Mouse (Mus musculus) heart, adult 8-10 months (tissue): ENCODE results near the gene Sdhaf1. TPM values are rescaled to one million over a fixed set of nuclear protein-coding genes. Genes with fewer than 3 reads are reported as not detected.

Source experiments
- DNase-seq: peaks from one replicate; pipeline ENCODE4 v3.0.0; 2022; ENCODE audit warnings: low spot score
- total RNA-seq, 4 experiments: library from RNA; stranded (reverse); gene quantifications; 2 replicates each; pipeline ENCODE4 v1.2.4; 2022

Gene Sdhaf1
- total RNA-seq, 4 experiments from 2014 or later: 14.0 to 16.2 (median 15.1) TPM

- DNase-seq: no peak
Observed at GRCm38 (mm10) chr7:30293795-30294194, 29.9 kb downstream of the Sdhaf1 start.

- peak; percentile 60 for DNase-seq
Observed at GRCm38 (mm10) chr7:30291215-30292131, 32.2 kb downstream of the Sdhaf1 start, which contains the start of gene Clip3. Gene Clip3, plus strand, starts transcription at chr7:30291728.

GRCm38 (mm10) chr7:30289714-30290399 lies 33.8 kb downstream of the Sdhaf1 start:
- DNase-seq: no peak

GRCm38 (mm10) chr7:30289071-30289713 lies 34.5 kb downstream of the Sdhaf1 start:
- DNase-seq: no peak

- DNase-seq: no peak
Observed at GRCm38 (mm10) chr7:30288046-30288445, 35.6 kb downstream of the Sdhaf1 start.

- DNase-seq: no peak
Observed at GRCm38 (mm10) chr7:30286701-30287410, 36.8 kb downstream of the Sdhaf1 start.

- DNase-seq: peak; percentile 36
Observed at GRCm38 (mm10) chr7:30282740-30283139, 41.0 kb downstream of the Sdhaf1 start.

GRCm38 (mm10) chr7:30281522-30281921 lies 42.2 kb downstream of the Sdhaf1 start:
- DNase-seq: no peak

GRCm38 (mm10) chr7:30280670-30281138 lies 43.0 kb downstream of the Sdhaf1 start:
- DNase-seq: peak; percentile 91

- DNase-seq: peak; percentile 91
Observed at GRCm38 (mm10) chr7:30279951-30280669, 43.6 kb downstream of the Sdhaf1 start, which contains the start of the genes Thap8 and Wdr62. Gene Thap8, plus strand, starts transcription at chr7:30280094. Gene Wdr62, minus strand, starts transcription at chr7:30280419.

GRCm38 (mm10) chr7:30279536-30279935 lies 44.2 kb downstream of the Sdhaf1 start:
- DNase-seq: no peak

- DNase-seq: no peak
Observed at GRCm38 (mm10) chr7:30278911-30279310, 44.8 kb downstream of the Sdhaf1 start.

GRCm38 (mm10) chr7:30274383-30274782 lies 49.3 kb downstream of the Sdhaf1 start:
- no peak for DNase-seq

Other genes with a start within 250 kb of the Sdhaf1 start
- gene Gm26920, start 233.5 kb downstream of the Sdhaf1 start, total RNA-seq: under 1 TPM in 1 of 4 experiments, not detected in 3; 0.28 TPM
- 1 to 10 TPM in 3 of 4 experiments, under 1 TPM in 1; 0.82 to 1.8 (median 1.6) TPM for gene Zfp566, start 233.4 kb downstream of the Sdhaf1 start, total RNA-seq
- gene Zfp260, start 229.1 kb downstream of the Sdhaf1 start, total RNA-seq: 10 to 100 TPM; 25.3 to 34.5 (median 31.3) TPM
- gene Zfp382, start 202.0 kb downstream of the Sdhaf1 start, total RNA-seq: 1 to 10 TPM; 1.5 to 4.3 (median 2.1) TPM
- gene Zfp146, start 154.1 kb downstream of the Sdhaf1 start, total RNA-seq: 10 to 100 TPM; 23.2 to 33.8 (median 28.1) TPM
- gene Cox7a1, start 139.8 kb downstream of the Sdhaf1 start, total RNA-seq: 1,000 to 10,000 TPM; 3,196 to 3,318 (median 3,289) TPM
- gene Capns1, start 125.1 kb downstream of the Sdhaf1 start, total RNA-seq: 100 to 1,000 TPM; 287 to 304 (median 297) TPM
- gene Polr2i, start 91.9 kb downstream of the Sdhaf1 start, total RNA-seq: 10 to 100 TPM; 54.0 to 70.5 (median 64.9) TPM
- 10 to 100 TPM; 51.2 to 62.4 (median 57.6) TPM for gene Tbcb, start 91.6 kb downstream of the Sdhaf1 start, total RNA-seq
- gene Ovol3, start 88.2 kb downstream of the Sdhaf1 start, total RNA-seq: not detected
- under 1 TPM in 1 of 4 experiments, not detected in 3; 0.44 TPM for gene Thap8, start 43.8 kb downstream of the Sdhaf1 start, total RNA-seq
- gene Wdr62, start 43.5 kb downstream of the Sdhaf1 start, total RNA-seq: 1 to 10 TPM in 1 of 4 experiments, under 1 TPM in 3; 0.41 to 1.5 (median 0.84) TPM
- 1 to 10 TPM; 4.7 to 8.7 (median 7.4) TPM for gene Clip3, start 32.2 kb downstream of the Sdhaf1 start, total RNA-seq
- gene Alkbh6, start 15.2 kb downstream of the Sdhaf1 start, total RNA-seq: 10 to 100 TPM; 28.6 to 34.0 (median 32.5) TPM
- 1 to 10 TPM in 1 of 4 experiments, under 1 TPM in 3; 0.46 to 1.9 (median 0.76) TPM for gene Syne4, start 9.1 kb downstream of the Sdhaf1 start, total RNA-seq
- gene E130208F15Rik, start 2.2 kb downstream of the Sdhaf1 start, total RNA-seq: 1 to 10 TPM in 1 of 4 experiments, under 1 TPM in 3; 0.62 to 1.2 (median 0.79) TPM
- 1 to 10 TPM; 1.3 to 2.4 (median 1.6) TPM for gene Lrfn3, start 38.9 kb upstream of the Sdhaf1 start, total RNA-seq
- 10 to 100 TPM; 13.5 to 26.2 (median 16.5) TPM for gene Tyrobp, start 89.9 kb upstream of the Sdhaf1 start, total RNA-seq
- gene Hcst, start 96.0 kb upstream of the Sdhaf1 start, total RNA-seq: not detected
- gene Nfkbid, start 97.8 kb upstream of the Sdhaf1 start, total RNA-seq: under 1 TPM in 3 of 4 experiments, not detected in 1; 0.12 to 0.46 (median 0.28) TPM
- 1 to 10 TPM; 3.2 to 4.2 (median 3.6) TPM for gene Aplp1, start 121.6 kb upstream of the Sdhaf1 start, total RNA-seq
- not detected for gene Kirrel2, start 133.8 kb upstream of the Sdhaf1 start, total RNA-seq
- not detected for gene Nphs1, start 134.4 kb upstream of the Sdhaf1 start, total RNA-seq
- not detected for gene Prodh2, start 169.7 kb upstream of the Sdhaf1 start, total RNA-seq
- under 1 TPM; 0.32 to 0.60 (median 0.36) TPM for gene Arhgap33, start 211.2 kb upstream of the Sdhaf1 start, total RNA-seq
- gene Hspb6, start 228.3 kb upstream of the Sdhaf1 start, total RNA-seq: 1,000 to 10,000 TPM in 1 of 4 experiments, 100 to 1,000 TPM in 3; 852 to 1,087 (median 985) TPM
- gene Proser3, start 228.4 kb upstream of the Sdhaf1 start, total RNA-seq: 1 to 10 TPM; 3.1 to 4.5 (median 3.9) TPM
- 10 to 100 TPM; 13.5 to 21.0 (median 14.6) TPM for gene Lin37, start 235.9 kb upstream of the Sdhaf1 start, total RNA-seq
- 10 to 100 TPM; 62.1 to 70.3 (median 67.2) TPM for gene U2af1l4, start 239.4 kb upstream of the Sdhaf1 start, total RNA-seq
- gene Gm49396, start 239.4 kb upstream of the Sdhaf1 start, total RNA-seq: 1 to 10 TPM in 2 of 4 experiments, under 1 TPM in 2; 0.80 to 1.6 (median 1.2) TPM
- 10 to 100 TPM; 82.2 to 90.7 (median 88.5) TPM for gene Psenen, start 239.7 kb upstream of the Sdhaf1 start, total RNA-seq
- gene Igflr1, start 241.5 kb upstream of the Sdhaf1 start, total RNA-seq: 1 to 10 TPM in 3 of 4 experiments, not detected in 1; 1.1 to 1.4 (median 1.1) TPM